Mouse (Mus musculus) liver, postnatal 0 days (tissue): ENCODE measurements around the gene Tuba1a.

Experiments
- CTCF ChIP-seq: sonication (generic); IDR thresholded peaks from 2 replicates; pipeline ENCODE4 v1.5.1; 2016; ENCODE audit warnings: antibody characterized with exemption, low read depth
- EP300 ChIP-seq: IDR thresholded peaks from 2 replicates; pipeline ENCODE4 v1.6.1; 2016; ENCODE audit warnings: antibody characterized with exemption, low read depth, mild to moderate bottlenecking

GRCm38 (mm10) chr15:99000535-99001283 is 47.2 kb upstream of the Tuba1a start:
- no peak for TF ChIP-seq EP300
- peak; percentile 72 for TF ChIP-seq CTCF
